Mouse (Mus musculus): ENCODE results near the gene Fyttd1.
"Not testable (repeated sequence)": the region's sequence is repeated elsewhere in the genome, so short reads cannot be mapped to it uniquely, and the experiment has no call there.

GRCm38 (mm10) chr16:32926629-32927028 lies 49.3 kb downstream of the Fyttd1 start:
- not testable (repeated sequence) for TF ChIP-seq TCF12 (IDR thresholded peaks at IDR 0.05; ENCODE audit: insufficient read depth, poor library complexity, severe bottlenecking); POLR2A (IDR thresholded peaks at IDR 0.05; ENCODE audit: insufficient read length, low read depth); CEBPB (IDR thresholded peaks at IDR 0.05; ENCODE audit: insufficient read depth, poor library complexity, severe bottlenecking); REST (IDR thresholded peaks at IDR 0.05; ENCODE audit: insufficient read depth, insufficient read length); MYOG (IDR thresholded peaks at IDR 0.05; ENCODE audit: control insufficient read depth in 1 of 3, insufficient read depth in 1 of 3, insufficient read length in 2 of 3, low read depth in 2 of 3); POLR2AphosphoS2 (IDR thresholded peaks at IDR 0.05; ENCODE audit: insufficient read length, low read depth); TCF3 (IDR thresholded peaks at IDR 0.05; ENCODE audit: insufficient read length, low read depth); MAX (IDR thresholded peaks at IDR 0.05; ENCODE audit: low read depth); E2F4 (IDR thresholded peaks at IDR 0.05; ENCODE audit: insufficient read depth); USF1 (IDR thresholded peaks at IDR 0.05; ENCODE audit: low read depth)
